Mouse (Mus musculus): Measurements from ENCODE around the gene Nemp1.
A peak's percentile ranks its signal among the peaks of the same experiment; 100 is the strongest.
"Not testable (repeated sequence)": the region's sequence is repeated elsewhere in the genome, so short reads cannot be mapped to it uniquely, and the experiment has no call there.

The Nemp1 gene

GRCm38 (mm10) chr10:127643553-127644238 lies 23.0 kb upstream of the Nemp1 start:
- DNase-seq (ENCODE audit: low read depth in 1 of 2, low spot score in 2 of 2) = peak in 1 of 2 experiments; percentile 77

- no peak for DNase-seq (ENCODE audit: low read depth in 1 of 2, low spot score in 2 of 2)
Observed at GRCm38 (mm10) chr10:127645791-127646190, 20.9 kb upstream of the Nemp1 start.

GRCm38 (mm10) chr10:127652906-127653638 lies 13.6 kb upstream of the Nemp1 start:
- DNase-seq (ENCODE audit: low read depth in 1 of 2, low spot score in 2 of 2) = no peak

GRCm38 (mm10) chr10:127654970-127655579 lies 11.6 kb upstream of the Nemp1 start:
- DNase-seq (ENCODE audit: low read depth in 1 of 2, low spot score in 2 of 2) = no peak

GRCm38 (mm10) chr10:127657617-127658016 lies 9.1 kb upstream of the Nemp1 start:
- DNase-seq (ENCODE audit: low read depth in 1 of 2, low spot score in 2 of 2) = not testable (repeated sequence)

GRCm38 (mm10) chr10:127658076-127658475 lies 8.6 kb upstream of the Nemp1 start:
- no peak for DNase-seq (ENCODE audit: low read depth in 1 of 2, low spot score in 2 of 2)

GRCm38 (mm10) chr10:127659551-127659950 lies 7.2 kb upstream of the Nemp1 start:
- no peak for DNase-seq (ENCODE audit: low read depth in 1 of 2, low spot score in 2 of 2)

GRCm38 (mm10) chr10:127661291-127661914 lies 5.3 kb upstream of the Nemp1 start:
- no peak for DNase-seq (ENCODE audit: low read depth in 1 of 2, low spot score in 2 of 2)

- DNase-seq (ENCODE audit: low read depth in 1 of 2, low spot score in 2 of 2) = no peak
Observed at GRCm38 (mm10) chr10:127661915-127662663, 4.6 kb upstream of the Nemp1 start.

- DNase-seq (ENCODE audit: low read depth in 1 of 2, low spot score in 2 of 2) = no peak
Observed at GRCm38 (mm10) chr10:127662666-127663253, 3.9 kb upstream of the Nemp1 start.

GRCm38 (mm10) chr10:127663590-127663989 lies 3.1 kb upstream of the Nemp1 start:
- no peak for DNase-seq (ENCODE audit: low read depth in 1 of 2, low spot score in 2 of 2)

- DNase-seq (ENCODE audit: low read depth in 1 of 2, low spot score in 2 of 2) = no peak
Observed at GRCm38 (mm10) chr10:127664166-127664565, 2.5 kb upstream of the Nemp1 start.

- DNase-seq (ENCODE audit: low read depth in 1 of 2, low spot score in 2 of 2) = no peak
Observed at GRCm38 (mm10) chr10:127664891-127665290, 1.8 kb upstream of the Nemp1 start.

- DNase-seq (ENCODE audit: low read depth in 1 of 2, low spot score in 2 of 2) = no peak
Observed at GRCm38 (mm10) chr10:127665366-127666181, 1.1 kb upstream of the Nemp1 start.

- DNase-seq (ENCODE audit: low read depth in 1 of 2, low spot score in 2 of 2) = peak in 1 of 2 experiments; percentile 56
Observed at GRCm38 (mm10) chr10:127667269-127668092, 780 bp downstream of the Nemp1 start.

- DNase-seq (ENCODE audit: low read depth in 1 of 2, low spot score in 2 of 2) = peak in 1 of 2 experiments; percentile 62
Observed at GRCm38 (mm10) chr10:127668093-127669050, 1.7 kb downstream of the Nemp1 start, which contains the start of gene Nab2. TSS of gene Nab2 (minus strand) at chr10:127668568.

GRCm38 (mm10) chr10:127669170-127669569 lies 2.5 kb downstream of the Nemp1 start:
- no peak for DNase-seq (ENCODE audit: low read depth in 1 of 2, low spot score in 2 of 2)

- DNase-seq (ENCODE audit: low read depth in 1 of 2, low spot score in 2 of 2) = no peak
Observed at GRCm38 (mm10) chr10:127670185-127670584, 3.5 kb downstream of the Nemp1 start.
